Mouse (Mus musculus): ENCODE data around the gene Kif3c. TPM values are rescaled to one million over a fixed set of nuclear protein-coding genes. Genes with fewer than 3 reads are reported as not detected.

Kif3c gene
- total RNA-seq, 1 experiment: 8.8 TPM

- DNase-seq (ENCODE audit: low read depth, low spot score): no peak
- TF ChIP-seq ZNF384 (IDR thresholded peaks at IDR 0.05; ENCODE audit: low read depth, low read length) (no peak), CHD2 (IDR thresholded peaks at IDR 0.05; ENCODE audit: low read depth, low read length) (no peak), MAFK (IDR thresholded peaks at IDR 0.05; ENCODE audit: insufficient read depth, low read depth, low read length) (no peak), HCFC1 (IDR thresholded peaks at IDR 0.05; ENCODE audit: borderline replicate concordance, insufficient read depth, low read length) (no peak), ZC3H11A (IDR thresholded peaks at IDR 0.05; ENCODE audit: borderline replicate concordance, low read depth, low read length) (no peak)
- Histone ChIP-seq H3K9ac (ENCODE audit: insufficient read depth, low read depth, low read length, poor library complexity, severe bottlenecking) (no peak overlapping the region), H3K27ac (ENCODE audit: insufficient read depth, low read depth, low read length, poor library complexity, severe bottlenecking) (no peak overlapping the region), H3K4me1 (ENCODE audit: control insufficient read depth in 2 of 2, insufficient read depth in 2 of 2, low read length in 2 of 2, poor library complexity in 1 of 2) (no peaks in the 10 kb centered on the region), H3K4me3 (ENCODE audit: insufficient read depth in 1 of 2, low read depth in 1 of 2, low read length in 2 of 2, poor library complexity in 1 of 2, severe bottlenecking in 1 of 2) (no peak overlapping the region), H3K9me3 (ENCODE audit: control insufficient read depth, insufficient read depth, low read depth, low read length) (no peaks in the 10 kb centered on the region), H3K36me3 (ENCODE audit: control insufficient read depth, insufficient read depth, low read length, poor library complexity, severe bottlenecking) (no peaks in the 10 kb centered on the region)
- in situ Hi-C loops (cut with MboI; ENCODE audit: low sequenced_read_pairs in 2 of 2, unreplicated experiment in 2 of 2): no loop called here
These were observed 41.7 kb upstream of the Kif3c start for GRCm38 (mm10) chr12:3323241-3323640.

- H3K9me3 ChIP-seq (ENCODE audit: control insufficient read depth, insufficient read depth, low read depth, low read length): peaks cover 2% of the 10 kb centered on the region
- H3K36me3 ChIP-seq (ENCODE audit: control insufficient read depth, insufficient read depth, low read length, poor library complexity, severe bottlenecking): no peaks in the 10 kb centered on the region
- in situ Hi-C loops (cut with MboI; ENCODE audit: low sequenced_read_pairs in 2 of 2, unreplicated experiment in 2 of 2): no loop called here
- DNase-seq (ENCODE audit: low read depth, low spot score): no peak
- H3K27ac ChIP-seq (ENCODE audit: insufficient read depth, low read depth, low read length, poor library complexity, severe bottlenecking): no peak overlapping the region
- no peak overlapping the region for H3K9ac ChIP-seq (ENCODE audit: insufficient read depth, low read depth, low read length, poor library complexity, severe bottlenecking)
- H3K4me1 ChIP-seq (ENCODE audit: control insufficient read depth in 2 of 2, insufficient read depth in 2 of 2, low read length in 2 of 2, poor library complexity in 1 of 2): no peaks in the 10 kb centered on the region
- no peak overlapping the region for H3K4me3 ChIP-seq (ENCODE audit: insufficient read depth in 1 of 2, low read depth in 1 of 2, low read length in 2 of 2, poor library complexity in 1 of 2, severe bottlenecking in 1 of 2)
- no peak for TF ChIP-seq ZNF384 (IDR thresholded peaks at IDR 0.05; ENCODE audit: low read depth, low read length)
- TF ChIP-seq MAFK (IDR thresholded peaks at IDR 0.05; ENCODE audit: insufficient read depth, low read depth, low read length): no peak
- TF ChIP-seq HCFC1 (IDR thresholded peaks at IDR 0.05; ENCODE audit: borderline replicate concordance, insufficient read depth, low read length): no peak
- no peak for TF ChIP-seq CHD2 (IDR thresholded peaks at IDR 0.05; ENCODE audit: low read depth, low read length)
- no peak for TF ChIP-seq ZC3H11A (IDR thresholded peaks at IDR 0.05; ENCODE audit: borderline replicate concordance, low read depth, low read length)
These were observed 39.7 kb upstream of the Kif3c start for GRCm38 (mm10) chr12:3325232-3325631.

GRCm38 (mm10) chr12:3329677-3330076 lies 35.3 kb upstream of the Kif3c start:
- no peak overlapping the region for H3K4me3 ChIP-seq (ENCODE audit: insufficient read depth in 1 of 2, low read depth in 1 of 2, low read length in 2 of 2, poor library complexity in 1 of 2, severe bottlenecking in 1 of 2)
- no peak overlapping the region for H3K27ac ChIP-seq (ENCODE audit: insufficient read depth, low read depth, low read length, poor library complexity, severe bottlenecking)
- H3K9me3 ChIP-seq (ENCODE audit: control insufficient read depth, insufficient read depth, low read depth, low read length): peaks cover 2% of the 10 kb centered on the region
- H3K4me1 ChIP-seq (ENCODE audit: control insufficient read depth in 2 of 2, insufficient read depth in 2 of 2, low read length in 2 of 2, poor library complexity in 1 of 2): no peaks in the 10 kb centered on the region
- in situ Hi-C loops (cut with MboI; ENCODE audit: low sequenced_read_pairs in 2 of 2, unreplicated experiment in 2 of 2): no loop called here
- no peaks in the 10 kb centered on the region for H3K36me3 ChIP-seq (ENCODE audit: control insufficient read depth, insufficient read depth, low read length, poor library complexity, severe bottlenecking)
- no peak for DNase-seq (ENCODE audit: low read depth, low spot score)
- no peak overlapping the region for H3K9ac ChIP-seq (ENCODE audit: insufficient read depth, low read depth, low read length, poor library complexity, severe bottlenecking)
- TF ChIP-seq ZC3H11A (IDR thresholded peaks at IDR 0.05; ENCODE audit: borderline replicate concordance, low read depth, low read length) (no peak), ZNF384 (IDR thresholded peaks at IDR 0.05; ENCODE audit: low read depth, low read length) (no peak), HCFC1 (IDR thresholded peaks at IDR 0.05; ENCODE audit: borderline replicate concordance, insufficient read depth, low read length) (no peak), CHD2 (IDR thresholded peaks at IDR 0.05; ENCODE audit: low read depth, low read length) (no peak), MAFK (IDR thresholded peaks at IDR 0.05; ENCODE audit: insufficient read depth, low read depth, low read length) (no peak)

- no peak for DNase-seq (ENCODE audit: low read depth, low spot score)
- Histone ChIP-seq H3K9ac (ENCODE audit: insufficient read depth, low read depth, low read length, poor library complexity, severe bottlenecking) (no peak overlapping the region), H3K27ac (ENCODE audit: insufficient read depth, low read depth, low read length, poor library complexity, severe bottlenecking) (no peak overlapping the region), H3K9me3 (ENCODE audit: control insufficient read depth, insufficient read depth, low read depth, low read length) (peaks cover 5% of the 10 kb centered on the region; the same call in 1 of the 2 replicates), H3K36me3 (ENCODE audit: control insufficient read depth, insufficient read depth, low read length, poor library complexity, severe bottlenecking) (no peaks in the 10 kb centered on the region), H3K4me3 (ENCODE audit: insufficient read depth in 1 of 2, low read depth in 1 of 2, low read length in 2 of 2, poor library complexity in 1 of 2, severe bottlenecking in 1 of 2) (no peak overlapping the region), H3K4me1 (ENCODE audit: control insufficient read depth in 2 of 2, insufficient read depth in 2 of 2, low read length in 2 of 2, poor library complexity in 1 of 2) (no peaks in the 10 kb centered on the region)
- TF ChIP-seq CHD2 (IDR thresholded peaks at IDR 0.05; ENCODE audit: low read depth, low read length): no peak
- no peak for TF ChIP-seq MAFK (IDR thresholded peaks at IDR 0.05; ENCODE audit: insufficient read depth, low read depth, low read length)
- no peak for TF ChIP-seq ZNF384 (IDR thresholded peaks at IDR 0.05; ENCODE audit: low read depth, low read length)
- TF ChIP-seq ZC3H11A (IDR thresholded peaks at IDR 0.05; ENCODE audit: borderline replicate concordance, low read depth, low read length): no peak
- in situ Hi-C loops (cut with MboI; ENCODE audit: low sequenced_read_pairs in 2 of 2, unreplicated experiment in 2 of 2): no loop called here
These were observed 26.0 kb upstream of the Kif3c start for GRCm38 (mm10) chr12:3338931-3339330.

GRCm38 (mm10) chr12:3344155-3344554 lies 20.8 kb upstream of the Kif3c start:
- Histone ChIP-seq H3K36me3 (ENCODE audit: control insufficient read depth, insufficient read depth, low read length, poor library complexity, severe bottlenecking) (no peaks in the 10 kb centered on the region), H3K4me1 (ENCODE audit: control insufficient read depth in 2 of 2, insufficient read depth in 2 of 2, low read length in 2 of 2, poor library complexity in 1 of 2) (no peaks in the 10 kb centered on the region), H3K4me3 (ENCODE audit: insufficient read depth in 1 of 2, low read depth in 1 of 2, low read length in 2 of 2, poor library complexity in 1 of 2, severe bottlenecking in 1 of 2) (no peak overlapping the region), H3K9me3 (ENCODE audit: control insufficient read depth, insufficient read depth, low read depth, low read length) (no peaks in the 10 kb centered on the region), H3K9ac (ENCODE audit: insufficient read depth, low read depth, low read length, poor library complexity, severe bottlenecking) (no peak overlapping the region), H3K27ac (ENCODE audit: insufficient read depth, low read depth, low read length, poor library complexity, severe bottlenecking) (no peak overlapping the region)
- TF ChIP-seq CHD2 (IDR thresholded peaks at IDR 0.05; ENCODE audit: low read depth, low read length) (no peak), HCFC1 (IDR thresholded peaks at IDR 0.05; ENCODE audit: borderline replicate concordance, insufficient read depth, low read length) (no peak), ZC3H11A (IDR thresholded peaks at IDR 0.05; ENCODE audit: borderline replicate concordance, low read depth, low read length) (no peak), ZNF384 (IDR thresholded peaks at IDR 0.05; ENCODE audit: low read depth, low read length) (no peak), MAFK (IDR thresholded peaks at IDR 0.05; ENCODE audit: insufficient read depth, low read depth, low read length) (no peak)
- DNase-seq (ENCODE audit: low read depth, low spot score): no peak
- in situ Hi-C loops (cut with MboI; ENCODE audit: low sequenced_read_pairs in 2 of 2, unreplicated experiment in 2 of 2): no loop called here

Measured in ES-E14 (cell line).